Mouse (Mus musculus): Measurements from ENCODE around the gene Crls1. TPM values are rescaled to one million over a fixed set of nuclear protein-coding genes. Genes with fewer than 3 reads are reported as not detected.

Crls1 gene
- polyA plus RNA-seq (2017; shearing (Covaris generic)) = 1 to 10 TPM; 3.4 to 5.4 TPM

DNA sequence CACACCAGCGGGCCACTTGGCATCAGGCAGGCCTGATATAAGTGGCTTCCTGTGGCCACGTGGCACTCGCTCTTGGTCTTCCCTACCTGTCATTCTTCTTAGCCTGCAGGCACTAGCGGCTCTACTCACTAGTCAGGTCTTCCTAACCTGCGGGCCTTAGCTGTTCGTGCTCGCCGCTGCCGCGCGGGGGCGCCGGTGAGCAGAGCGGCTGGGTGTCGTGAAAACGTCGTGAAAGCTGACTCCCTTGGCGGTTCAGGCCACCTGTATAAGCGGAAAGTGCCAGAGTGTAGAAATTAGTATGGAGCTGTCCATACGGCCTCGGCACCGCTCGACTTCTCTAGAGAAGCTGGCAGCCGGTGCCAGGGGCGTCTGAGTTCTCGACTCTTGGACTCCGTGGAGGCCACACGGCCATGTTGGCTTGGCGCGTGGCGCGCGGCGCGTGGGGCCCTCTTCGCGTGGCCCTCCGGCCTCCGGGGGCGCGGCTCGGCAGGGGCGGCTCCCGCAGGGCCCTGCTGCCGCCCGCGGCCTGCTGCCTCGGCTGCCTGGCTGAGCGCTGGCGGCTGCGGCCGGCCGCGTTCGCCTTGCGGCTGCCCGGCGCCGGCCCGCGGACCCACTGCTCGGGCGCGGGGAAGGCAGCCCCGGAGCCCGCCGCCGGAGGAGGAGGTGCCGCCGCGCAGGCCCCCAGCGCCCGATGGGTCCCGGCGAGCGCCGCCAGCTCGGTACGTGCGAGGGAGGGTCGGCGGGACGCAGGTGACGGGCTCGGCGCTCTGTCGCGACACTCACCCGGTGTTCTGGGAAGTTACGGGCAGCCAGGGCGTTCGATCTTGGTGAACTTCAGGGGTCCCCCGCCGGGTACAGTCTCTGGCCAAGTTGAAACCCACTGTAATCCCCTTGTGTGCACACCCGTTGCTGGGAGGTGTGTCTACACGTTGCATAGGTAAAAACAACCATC lies at the start of gene Crls1:
Gene Crls1 (plus strand): TSS at position 260 of the 952 bp plus-strand sequence.
- ATAC-seq = peak; percentile 86

DNA sequence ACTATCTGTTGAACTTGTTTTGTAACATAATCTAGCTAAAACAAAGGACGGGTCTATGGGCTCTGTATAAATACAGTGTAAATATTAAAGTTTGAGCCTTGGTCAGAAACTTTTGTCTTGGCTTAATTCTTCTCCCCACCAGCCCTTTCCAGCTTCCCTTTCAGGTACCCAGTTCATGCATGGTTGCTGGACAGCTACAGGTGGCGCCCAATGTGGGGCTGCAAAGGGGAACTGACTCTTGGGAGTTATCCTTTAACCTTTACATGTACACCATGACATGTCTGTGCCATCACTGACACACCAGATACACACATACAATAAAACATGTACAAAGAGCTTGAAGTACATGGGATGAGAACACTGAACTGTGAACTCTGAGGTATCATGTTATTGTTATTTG lies 43.5 kb upstream of the Crls1 start:
- no peak for ATAC-seq

DNA sequence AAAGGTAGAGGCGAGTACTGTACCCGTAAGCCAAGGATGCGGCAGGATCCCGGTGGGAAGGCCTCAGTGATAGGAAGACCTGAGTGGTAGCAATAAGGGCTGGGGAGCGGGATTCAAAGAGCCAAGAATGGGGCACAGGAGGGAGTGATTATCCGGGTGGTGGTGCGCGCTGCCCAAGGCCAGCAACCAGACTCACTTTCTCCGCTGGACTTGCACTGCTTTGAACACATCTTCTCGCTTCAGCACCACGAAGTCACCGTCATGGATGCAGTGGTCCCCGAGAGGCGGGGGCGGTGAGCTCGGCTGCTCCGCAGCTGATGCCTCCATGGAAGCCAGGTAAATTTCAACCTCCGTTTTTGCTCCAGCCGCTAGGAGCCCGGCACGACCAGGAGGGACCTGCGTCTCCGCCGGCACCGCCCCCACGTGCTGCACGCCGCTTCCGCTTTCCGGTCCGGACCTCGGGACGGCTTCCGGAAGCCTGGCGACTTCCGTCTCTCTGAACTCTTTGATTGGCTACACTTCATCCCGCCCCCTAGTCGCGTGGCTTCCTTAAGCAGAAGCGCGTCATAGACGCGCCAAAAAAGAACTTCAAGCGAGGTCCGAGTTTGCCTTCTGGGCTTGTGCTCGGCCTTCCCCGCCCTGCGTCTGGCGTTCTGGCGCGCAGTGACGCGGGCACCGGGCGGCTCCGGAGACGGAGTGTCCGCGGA lies 30.7 kb upstream of the Crls1 start, which contains the start of the genes Trmt6 and Mcm8:
Gene Trmt6 (minus strand): TSS at position 448 of the 707 bp plus-strand sequence.
Gene Mcm8 (plus strand): TSS at position 534 of the 707 bp plus-strand sequence.
- peak; percentile 100 for ATAC-seq

DNA sequence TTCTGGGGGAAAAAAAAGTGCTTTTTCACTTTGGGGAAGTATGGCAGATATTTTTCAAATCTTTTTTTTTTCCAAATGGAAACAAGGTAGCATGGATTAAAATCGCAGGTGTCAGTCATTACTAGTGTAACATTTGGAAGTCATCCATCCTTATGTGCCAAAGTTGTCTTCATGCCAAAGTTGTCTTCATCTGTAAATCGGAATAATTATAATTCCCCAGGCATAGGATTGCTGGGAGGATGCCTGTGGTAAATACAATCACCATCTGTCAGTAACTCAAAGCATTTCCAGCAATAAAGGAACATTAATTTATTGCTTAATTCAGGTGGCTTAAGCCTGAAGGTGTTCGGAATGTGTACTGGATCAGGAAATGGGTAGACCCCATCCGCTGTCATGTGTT lies 5.4 kb upstream of the Crls1 start:
- ATAC-seq = no peak

DNA sequence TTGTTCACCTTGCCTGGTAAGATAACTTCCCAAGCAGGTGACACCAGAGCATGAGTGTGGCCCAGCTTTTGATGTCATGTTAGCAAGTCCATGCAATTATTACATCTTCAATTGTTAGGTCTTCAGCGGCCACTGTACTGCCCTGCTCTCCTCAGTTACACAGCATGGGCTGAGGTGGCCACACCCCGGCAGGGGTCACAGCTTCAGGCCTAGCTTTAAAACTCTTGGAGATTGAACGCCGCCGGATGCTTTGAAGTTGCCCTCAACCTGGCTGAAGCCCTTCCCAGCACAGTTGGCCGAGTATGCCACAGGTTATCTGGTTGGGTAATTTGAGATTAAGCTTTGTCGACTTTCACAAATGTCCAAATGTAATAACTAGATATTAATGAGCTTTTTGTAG lies 1.1 kb downstream of the Crls1 start:
- ATAC-seq = no peak

DNA sequence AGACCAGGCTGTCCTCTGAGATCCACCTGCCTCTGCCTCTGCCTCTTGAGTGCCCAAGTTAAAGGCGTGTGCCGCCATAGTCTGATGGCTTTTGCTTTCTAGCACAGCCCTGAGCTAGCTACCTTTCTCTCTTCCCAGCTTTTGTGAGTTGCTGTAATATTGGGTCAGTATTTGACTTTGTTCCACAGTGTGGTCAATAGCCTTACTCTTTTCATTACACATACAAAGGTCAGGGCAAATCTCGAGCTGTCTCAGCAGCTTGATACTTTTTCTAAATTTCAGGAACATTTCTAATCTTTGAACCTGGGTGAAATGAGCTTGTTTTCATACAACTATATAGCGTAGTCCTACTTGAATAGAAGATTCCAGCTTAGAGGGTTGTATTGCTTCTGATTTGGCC lies 1.9 kb downstream of the Crls1 start:
- no peak for ATAC-seq

GRCm38 (mm10) chr2:132849141-132849540 lies 2.7 kb downstream of the Crls1 start:
- ATAC-seq = no peak

GRCm38 (mm10) chr2:132853051-132853450 lies 6.6 kb downstream of the Crls1 start:
- no peak for ATAC-seq

DNA sequence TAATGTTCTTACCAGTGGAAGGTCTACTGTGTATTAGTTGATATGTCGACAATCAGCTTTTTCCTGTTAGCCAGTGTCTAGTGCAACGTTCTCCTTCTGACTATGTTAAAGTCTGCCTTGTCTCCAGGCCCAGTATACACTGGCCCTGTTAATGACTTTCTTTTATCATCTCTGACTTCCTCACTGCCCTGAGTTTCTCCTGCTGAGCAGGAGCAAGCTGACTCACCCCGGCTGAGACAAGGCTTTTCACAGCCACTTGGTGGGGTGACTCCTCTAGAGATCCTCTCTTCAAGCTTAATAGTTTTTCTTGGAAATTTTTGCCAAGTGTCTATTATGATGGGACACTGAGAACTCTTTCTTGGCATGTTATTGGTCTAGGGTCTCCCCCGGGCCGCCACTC lies 9.9 kb downstream of the Crls1 start:
- ATAC-seq = no peak

- ATAC-seq = no peak
Observed at GRCm38 (mm10) chr2:132860435-132860834, 14.0 kb downstream of the Crls1 start.

- no peak for ATAC-seq
Observed at GRCm38 (mm10) chr2:132861456-132861855, 15.0 kb downstream of the Crls1 start.

- ATAC-seq = no peak
Observed at GRCm38 (mm10) chr2:132863325-132863724, 16.9 kb downstream of the Crls1 start.

DNA sequence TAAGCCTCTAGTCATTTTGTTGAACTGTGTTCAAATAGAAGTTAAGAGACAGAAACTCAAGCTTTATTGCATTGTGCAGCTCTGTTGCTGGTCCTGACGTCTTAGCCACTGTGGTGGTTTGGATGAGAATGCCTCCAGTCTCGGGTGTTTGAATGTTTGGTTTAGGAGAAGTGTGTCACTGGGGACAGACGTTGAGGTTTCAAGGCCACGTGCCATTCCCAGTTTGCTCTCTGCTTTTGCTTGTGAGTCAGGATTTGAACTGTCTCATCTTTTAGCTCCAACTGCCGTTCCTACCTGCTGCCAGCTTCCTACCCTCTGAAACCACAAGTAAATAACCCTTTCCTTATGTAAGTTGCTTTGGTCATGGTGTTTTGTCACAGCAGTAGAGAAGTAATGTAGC lies 21.1 kb downstream of the Crls1 start:
- no peak for ATAC-seq

DNA sequence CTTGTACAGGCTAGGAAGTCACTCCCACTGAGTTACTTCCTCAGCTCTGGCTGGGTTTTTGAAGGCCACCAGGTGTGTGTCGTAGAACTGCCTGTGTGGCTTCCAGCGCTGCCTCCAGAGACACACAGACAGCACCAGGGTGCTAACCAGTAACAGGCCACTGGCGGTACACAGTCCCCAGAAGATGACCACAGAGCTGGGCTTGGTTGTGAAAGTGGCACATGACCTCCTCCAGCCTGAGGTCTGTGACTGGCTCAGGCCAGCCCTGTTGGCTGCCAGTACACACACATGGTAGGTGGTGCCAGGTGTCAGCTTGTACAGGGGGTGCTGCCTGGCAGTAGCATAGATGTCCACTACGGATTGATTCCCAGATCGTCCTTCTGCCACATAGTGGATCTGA lies 23.2 kb downstream of the Crls1 start:
- ATAC-seq = no peak

GRCm38 (mm10) chr2:132870286-132870685 lies 23.8 kb downstream of the Crls1 start:
- ATAC-seq = no peak

- no peak for ATAC-seq
Observed at GRCm38 (mm10) chr2:132871663-132872062, 25.2 kb downstream of the Crls1 start.

DNA sequence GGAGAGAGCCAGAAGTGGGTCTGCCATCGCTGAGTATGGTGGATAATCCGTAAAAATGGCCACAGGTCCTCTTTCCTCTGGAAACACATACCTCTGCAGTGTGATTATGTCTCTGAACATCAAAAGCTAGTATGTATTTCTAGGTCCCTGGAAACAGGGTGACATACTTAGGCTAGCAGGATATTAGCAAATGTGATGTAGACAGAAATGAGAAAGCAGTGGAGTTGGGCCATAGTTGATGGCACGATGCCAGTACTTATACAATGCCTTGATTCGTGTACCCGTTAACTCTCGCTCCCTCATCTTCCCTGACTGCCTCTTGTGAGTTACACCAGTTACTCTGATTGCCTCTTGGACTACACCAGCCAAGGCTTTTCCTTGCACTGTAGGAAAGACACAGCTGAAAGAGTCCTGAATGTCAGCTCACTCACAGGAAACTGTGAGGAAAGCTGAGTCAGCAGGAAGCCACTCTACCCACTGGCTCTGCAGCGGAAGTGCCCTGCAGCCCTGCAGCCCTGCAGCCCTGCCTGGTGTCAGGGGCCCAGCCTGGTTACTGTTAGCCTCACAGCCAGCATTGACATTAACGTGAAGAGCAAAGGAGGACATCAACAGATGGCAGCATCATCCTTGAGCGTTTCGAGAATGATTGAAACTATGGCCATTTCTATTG lies 27.3 kb downstream of the Crls1 start:
- peak; percentile 92 for ATAC-seq

DNA sequence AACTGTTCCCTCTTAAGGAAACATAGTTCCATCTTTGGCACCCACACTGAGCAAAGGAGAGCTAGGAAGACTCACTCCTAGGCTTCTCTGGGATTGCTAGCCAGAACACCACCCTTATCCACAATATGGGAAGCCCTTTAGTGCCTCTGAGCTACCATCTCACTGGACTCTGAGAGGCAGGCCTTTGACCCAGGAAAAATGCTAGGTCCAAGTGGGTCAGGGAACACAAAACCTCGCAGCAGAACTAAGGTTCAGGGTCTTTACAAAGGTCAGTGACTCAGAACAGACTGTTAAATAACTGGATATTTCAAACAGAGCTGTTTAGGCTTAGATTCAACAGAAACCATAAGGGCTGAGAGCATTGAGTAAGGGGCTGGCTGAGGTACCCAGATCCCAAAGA lies 30.5 kb downstream of the Crls1 start:
- no peak for ATAC-seq

- ATAC-seq = peak; percentile 32
Observed at GRCm38 (mm10) chr2:132879261-132880044, 33.0 kb downstream of the Crls1 start.

GRCm38 (mm10) chr2:132880844-132881645 lies 34.6 kb downstream of the Crls1 start, which contains the start of gene Lrrn4:
Lrrn4 (minus strand) TSS chr2:132880891.
- ATAC-seq = no peak

- no peak for ATAC-seq
Observed at GRCm38 (mm10) chr2:132884303-132884967, 38.0 kb downstream of the Crls1 start.
